Mouse (Mus musculus) heart, embryonic 10.5 days (tissue): ENCODE measurements around the gene Shoc2. TPM values are rescaled to one million over a fixed set of nuclear protein-coding genes. Genes with fewer than 3 reads are reported as not detected.
"Not testable (repeated sequence)": the region's sequence is repeated elsewhere in the genome, so short reads cannot be mapped to it uniquely, and the experiment has no call there.

Source experiments
- DNase-seq: peaks from one replicate; pipeline ENCODE4 v3.0.0-alpha.2; 2017; ENCODE audit warnings: low spot score
- H3K27ac ChIP-seq: fragments of 300-500 bp; sonication (generic); 2 replicates; pipeline ENCODE4 v1.5.1; 2016; ENCODE audit warnings: mild to moderate bottlenecking
- H3K27me3 ChIP-seq: fragments of 300-500 bp; sonication (generic); 2 replicates; pipeline ENCODE4 v1.6.1; 2016; ENCODE audit warnings: mild to moderate bottlenecking; ENCODE audit not compliant: poor library complexity, insufficient read depth, severe bottlenecking
- H3K36me3 ChIP-seq: fragments of 300-500 bp; sonication (generic); 2 replicates; pipeline ENCODE4 v1.6.1; 2016; ENCODE audit warnings: mild to moderate bottlenecking, moderate library complexity
- H3K4me1 ChIP-seq: fragments of 300-500 bp; sonication (generic); 2 replicates; pipeline ENCODE4 v1.6.1; 2016; ENCODE audit warnings: mild to moderate bottlenecking
- H3K4me3 ChIP-seq: fragments of 300-500 bp; sonication (generic); 2 replicates; pipeline ENCODE4 v1.5.1; 2016; ENCODE audit warnings: mild to moderate bottlenecking, moderate library complexity
- H3K9me3 ChIP-seq: fragments of 300-500 bp; sonication (generic); 2 replicates; pipeline ENCODE4 v1.6.1; 2016; ENCODE audit warnings: mild to moderate bottlenecking, moderate library complexity
- WGBS: fragments of 180-500 bp; shearing (Covaris S2); methylation state at CpG from one replicate; pipeline ENCODE4 v1.1.7; 2016; 5-methylcytosine and 5-hydroxymethylcytosine counted together
- polyA plus RNA-seq: library from polyadenylated mRNA; unstranded; fragments of >200 nt; fragmentation: Nextera tagmentation; extraction: Ambion mirVana; gene quantifications from 2 replicates; pipeline ENCODE4 v1.2.1, GENCODE M21; 2016

Shoc2 gene
- polyA plus RNA-seq, 1 experiment from 2014 or later, result 54.7 TPM

- Histone ChIP-seq H3K36me3 (no peaks in the 10 kb centered on the region), H3K4me3 (peak overlapping the region; percentile 96), H3K27me3 (no peaks in the 10 kb centered on the region), H3K4me1 (peaks cover 10% of the 10 kb centered on the region; the same call in 1 of the 2 replicates), H3K9me3 (no peaks in the 10 kb centered on the region), H3K27ac (peak overlapping the region; percentile 98)
- 1% methylated on average over 54 of the region's 69 CpGs for WGBS
- DNase-seq, result peak; percentile 90
These were observed 1.3 kb downstream of the Shoc2 start for GRCm38 (mm10) chr19:53945171-53946042.

- no peaks in the 10 kb centered on the region for H3K4me1 ChIP-seq
- no peak overlapping the region for H3K27ac ChIP-seq
- H3K9me3 ChIP-seq, result no peaks in the 10 kb centered on the region
- H3K4me3 ChIP-seq, result no peak overlapping the region
- no peaks in the 10 kb centered on the region for H3K27me3 ChIP-seq
- WGBS, result 89% methylated on average over 2 of the region's 2 CpGs
- 0 out of 2 replicates have a peak, but pooled peaks cover 3% of the 10 kb centered on the region for H3K36me3 ChIP-seq
- DNase-seq, result no peak
These were observed 13.4 kb downstream of the Shoc2 start for GRCm38 (mm10) chr19:53957513-53957912.

GRCm38 (mm10) chr19:53962511-53962910, 18.4 kb downstream of the Shoc2 start:
- Histone ChIP-seq H3K27me3 (no peaks in the 10 kb centered on the region), H3K4me1 (no peaks in the 10 kb centered on the region), H3K27ac (no peak overlapping the region), H3K36me3 (0 out of 2 replicates have a peak, but pooled peaks cover 3% of the 10 kb centered on the region), H3K9me3 (no peaks in the 10 kb centered on the region), H3K4me3 (no peak overlapping the region)
- no peak for DNase-seq
- WGBS, result 87% methylated on average over 4 of the region's 4 CpGs

- not testable (repeated sequence) for H3K27me3 ChIP-seq, H3K9me3 ChIP-seq, H3K27ac ChIP-seq, H3K4me3 ChIP-seq, H3K4me1 ChIP-seq, H3K36me3 ChIP-seq, DNase-seq
- 93% methylated on average over 3 of the region's 3 CpGs for WGBS
These were observed 20.2 kb downstream of the Shoc2 start for GRCm38 (mm10) chr19:53964347-53964746.

- no peak overlapping the region for H3K27ac ChIP-seq
- no peak for DNase-seq
- H3K4me3 ChIP-seq, result no peak overlapping the region
- no peaks in the 10 kb centered on the region for H3K27me3 ChIP-seq
- H3K4me1 ChIP-seq, result no peaks in the 10 kb centered on the region
- H3K9me3 ChIP-seq, result no peaks in the 10 kb centered on the region
- 0 out of 2 replicates have a peak, but pooled peaks cover 3% of the 10 kb centered on the region for H3K36me3 ChIP-seq
- WGBS, result 86% methylated on average over 10 of the region's 10 CpGs
These were observed 21.0 kb downstream of the Shoc2 start for GRCm38 (mm10) chr19:53964910-53965633.

- no peak overlapping the region for H3K27ac ChIP-seq
- H3K4me1 ChIP-seq, result 0 out of 2 replicates have a peak, but pooled peaks cover 3% of the 10 kb centered on the region
- H3K9me3 ChIP-seq, result no peaks in the 10 kb centered on the region
- no peaks in the 10 kb centered on the region for H3K27me3 ChIP-seq
- no peak overlapping the region for H3K4me3 ChIP-seq
- no peak for DNase-seq
- H3K36me3 ChIP-seq, result no peaks in the 10 kb centered on the region
- WGBS, result 83% methylated on average over 3 of the region's 3 CpGs
These were observed 25.1 kb downstream of the Shoc2 start for GRCm38 (mm10) chr19:53969226-53969625.

- 67% methylated on average over 7 of the region's 7 CpGs for WGBS
- H3K27ac ChIP-seq, result no peak overlapping the region
- DNase-seq, result no peak
These were observed 27.8 kb downstream of the Shoc2 start for GRCm38 (mm10) chr19:53971938-53972337.

GRCm38 (mm10) chr19:53973656-53974055, 29.6 kb downstream of the Shoc2 start:
- H3K36me3 ChIP-seq, result peaks cover 9% of the 10 kb centered on the region; the same call in 1 of the 2 replicates
- WGBS, result 77% methylated on average over 1 of the region's 1 CpGs
- no peaks in the 10 kb centered on the region for H3K27me3 ChIP-seq
- H3K27ac ChIP-seq, result no peak overlapping the region
- H3K4me1 ChIP-seq, result 0 out of 2 replicates have a peak, but pooled peaks cover 3% of the 10 kb centered on the region
- no peak overlapping the region for H3K4me3 ChIP-seq
- no peak for DNase-seq
- H3K9me3 ChIP-seq, result no peaks in the 10 kb centered on the region

More at GRCm38 (mm10) chr19:53971938-53972337, 27.8 kb downstream of the Shoc2 start:
- 0 out of 2 replicates have a peak, but pooled peaks cover 3% of the 10 kb centered on the region for H3K4me1 ChIP-seq
- H3K4me3 ChIP-seq, result no peak overlapping the region
- H3K9me3 ChIP-seq, result no peaks in the 10 kb centered on the region
- H3K27me3 ChIP-seq, result no peaks in the 10 kb centered on the region
- peaks cover 6% of the 10 kb centered on the region; the same call in 1 of the 2 replicates for H3K36me3 ChIP-seq

- H3K36me3 ChIP-seq, result peaks cover 5% of the 10 kb centered on the region; the same call in 1 of the 2 replicates
- H3K27me3 ChIP-seq, result no peaks in the 10 kb centered on the region
- H3K4me1 ChIP-seq, result peaks cover 7% of the 10 kb centered on the region; the same call in 1 of the 2 replicates
- H3K27ac ChIP-seq, result no peak overlapping the region
- WGBS, result 42% methylated on average over 3 of the region's 3 CpGs
- DNase-seq, result no peak
- H3K4me3 ChIP-seq, result no peak overlapping the region
- no peaks in the 10 kb centered on the region for H3K9me3 ChIP-seq
These were observed 37.9 kb downstream of the Shoc2 start for GRCm38 (mm10) chr19:53982041-53982440.

GRCm38 (mm10) chr19:53983336-53983735, 39.2 kb downstream of the Shoc2 start:
- H3K27ac ChIP-seq, result no peak overlapping the region
- H3K36me3 ChIP-seq, result peaks cover 14% of the 10 kb centered on the region
- peaks cover 7% of the 10 kb centered on the region; the same call in 1 of the 2 replicates for H3K4me1 ChIP-seq
- H3K27me3 ChIP-seq, result no peaks in the 10 kb centered on the region
- WGBS, result 91% methylated on average over 1 of the region's 1 CpGs
- no peak overlapping the region for H3K4me3 ChIP-seq
- H3K9me3 ChIP-seq, result no peaks in the 10 kb centered on the region
- DNase-seq, result no peak

GRCm38 (mm10) chr19:53984628-53985027, 40.5 kb downstream of the Shoc2 start:
- WGBS, result 96% methylated on average over 3 of the region's 3 CpGs
- no peaks in the 10 kb centered on the region for H3K9me3 ChIP-seq

GRCm38 (mm10) chr19:53990538-53990937, 46.4 kb downstream of the Shoc2 start:
- WGBS, result 88% methylated on average over 2 of the region's 2 CpGs

More at GRCm38 (mm10) chr19:53984628-53985027, 40.5 kb downstream of the Shoc2 start:
- Histone ChIP-seq H3K27ac (no peak overlapping the region), H3K4me1 (peaks cover 7% of the 10 kb centered on the region; the same call in 1 of the 2 replicates), H3K4me3 (no peak overlapping the region), H3K36me3 (peaks cover 18% of the 10 kb centered on the region), H3K27me3 (no peaks in the 10 kb centered on the region)
- DNase-seq, result no peak

GRCm38 (mm10) chr19:53993860-53994259, 49.8 kb downstream of the Shoc2 start:
- H3K4me1 ChIP-seq, result no peaks in the 10 kb centered on the region
- H3K36me3 ChIP-seq, result peaks cover 10% of the 10 kb centered on the region
- WGBS, result 79% methylated on average over 3 of the region's 3 CpGs
- H3K27me3 ChIP-seq, result no peaks in the 10 kb centered on the region
- no peak for DNase-seq
- no peaks in the 10 kb centered on the region for H3K9me3 ChIP-seq
- H3K27ac ChIP-seq, result no peak overlapping the region
- no peak overlapping the region for H3K4me3 ChIP-seq

More at GRCm38 (mm10) chr19:53990538-53990937, 46.4 kb downstream of the Shoc2 start:
- H3K36me3 ChIP-seq, result peaks cover 24% of the 10 kb centered on the region
- H3K4me1 ChIP-seq, result no peaks in the 10 kb centered on the region
- DNase-seq, result no peak
- H3K27me3 ChIP-seq, result no peaks in the 10 kb centered on the region
- no peak overlapping the region for H3K27ac ChIP-seq
- H3K9me3 ChIP-seq, result no peaks in the 10 kb centered on the region
- H3K4me3 ChIP-seq, result no peak overlapping the region
